Mouse (Mus musculus): ENCODE data around the gene Il17rb. TPM values are rescaled to one million over a fixed set of nuclear protein-coding genes. Genes with fewer than 3 reads are reported as not detected.

Il17rb gene
- total RNA-seq, 2 experiments from 2014 or later: 0.38 TPM; not detected in 1

- no peak for ATAC-seq (replicated peaks; ENCODE audit: low FRiP score, poor library complexity, severe bottlenecking)
These were observed 9.2 kb upstream of the Il17rb start for GRCm38 (mm10) chr14:30017794-30018462.

- no peak for ATAC-seq (replicated peaks; ENCODE audit: low FRiP score, poor library complexity, severe bottlenecking)
These were observed 8.0 kb upstream of the Il17rb start for GRCm38 (mm10) chr14:30016666-30017065.

GRCm38 (mm10) chr14:30015008-30015407 is 6.3 kb upstream of the Il17rb start:
- no peak for ATAC-seq (replicated peaks; ENCODE audit: low FRiP score, poor library complexity, severe bottlenecking)

GRCm38 (mm10) chr14:30014487-30014886 is 5.8 kb upstream of the Il17rb start:
- ATAC-seq (replicated peaks; ENCODE audit: low FRiP score, poor library complexity, severe bottlenecking): no peak

- ATAC-seq (replicated peaks; ENCODE audit: low FRiP score, poor library complexity, severe bottlenecking): no peak
These were observed 3.3 kb upstream of the Il17rb start for GRCm38 (mm10) chr14:30011886-30012560.

GRCm38 (mm10) chr14:30009864-30010560 is 1.3 kb upstream of the Il17rb start:
- ATAC-seq (replicated peaks; ENCODE audit: low FRiP score, poor library complexity, severe bottlenecking): no peak

GRCm38 (mm10) chr14:29999475-29999811 is 9.3 kb downstream of the Il17rb start:
- ATAC-seq (replicated peaks; ENCODE audit: low FRiP score, poor library complexity, severe bottlenecking): no peak

GRCm38 (mm10) chr14:29998747-29999474 is 9.8 kb downstream of the Il17rb start:
- no peak for ATAC-seq (replicated peaks; ENCODE audit: low FRiP score, poor library complexity, severe bottlenecking)

- no peak for ATAC-seq (replicated peaks; ENCODE audit: low FRiP score, poor library complexity, severe bottlenecking)
These were observed 11.4 kb downstream of the Il17rb start for GRCm38 (mm10) chr14:29997345-29997744.

GRCm38 (mm10) chr14:29996000-29996751 is 12.5 kb downstream of the Il17rb start:
- no peak for ATAC-seq (replicated peaks; ENCODE audit: low FRiP score, poor library complexity, severe bottlenecking)

GRCm38 (mm10) chr14:29994976-29995375 is 13.7 kb downstream of the Il17rb start:
- no peak for ATAC-seq (replicated peaks; ENCODE audit: low FRiP score, poor library complexity, severe bottlenecking)

GRCm38 (mm10) chr14:29988337-29988736 is 20.4 kb downstream of the Il17rb start:
- no peak for ATAC-seq (replicated peaks; ENCODE audit: low FRiP score, poor library complexity, severe bottlenecking)

GRCm38 (mm10) chr14:29987739-29988138 is 21.0 kb downstream of the Il17rb start:
- no peak for ATAC-seq (replicated peaks; ENCODE audit: low FRiP score, poor library complexity, severe bottlenecking)

GRCm38 (mm10) chr14:29987276-29987675 is 21.4 kb downstream of the Il17rb start:
- no peak for ATAC-seq (replicated peaks; ENCODE audit: low FRiP score, poor library complexity, severe bottlenecking)

GRCm38 (mm10) chr14:29986096-29986495 is 22.6 kb downstream of the Il17rb start:
- ATAC-seq (replicated peaks; ENCODE audit: low FRiP score, poor library complexity, severe bottlenecking): no peak

GRCm38 (mm10) chr14:29980447-29981205 is 28.1 kb downstream of the Il17rb start:
- ATAC-seq (replicated peaks; ENCODE audit: low FRiP score, poor library complexity, severe bottlenecking): 0 out of 2 replicates have a peak, but pooled peaks have one; percentile 46

GRCm38 (mm10) chr14:29978254-29979204 is 30.2 kb downstream of the Il17rb start, which contains the start of gene Actr8:
Actr8 (plus strand) TSS chr14:29978337.
- peak; percentile 88 for ATAC-seq (replicated peaks; ENCODE audit: low FRiP score, poor library complexity, severe bottlenecking)

GRCm38 (mm10) chr14:29976927-29977326 is 31.8 kb downstream of the Il17rb start:
- ATAC-seq (replicated peaks; ENCODE audit: low FRiP score, poor library complexity, severe bottlenecking): no peak
